Mouse (Mus musculus) layer of hippocampus, adult 18-20 months (tissue): ENCODE data around the gene Myo15. TPM values are rescaled to one million over a fixed set of nuclear protein-coding genes. Genes with fewer than 3 reads are reported as not detected.
"Not testable (repeated sequence)": the region's sequence is repeated elsewhere in the genome, so short reads cannot be mapped to it uniquely, and the experiment has no call there.

Experiments used
- DNase-seq, 2 experiments: peaks; one replicate each; pipeline ENCODE4 v3.0.0; 2022; ENCODE audit warnings: low spot score in 2 of 2
- long read RNA-seq: library from polyadenylated mRNA; stranded (forward); transcript quantifications from one replicate; pipeline ENCODE4 v2.0.0, GENCODE M21; 2021
- total RNA-seq, 2 experiments: library from RNA; stranded (reverse); gene quantifications; 2 replicates each; pipeline ENCODE4 v1.2.3; 2021

Myo15 gene
- under 1 TPM; 0.12 to 0.18 TPM for total RNA-seq
- long read RNA-seq = 0 reads

GRCm38 (mm10) chr11:60469039-60469438, at the start of gene Myo15:
Gene Myo15, plus strand, starts transcription at chr11:60469339.
- no peak for DNase-seq

- DNase-seq = no peak
Observed at GRCm38 (mm10) chr11:60422046-60422668, 47.0 kb upstream of the Myo15 start.

GRCm38 (mm10) chr11:60423006-60423405, 46.1 kb upstream of the Myo15 start:
- no peak for DNase-seq

- DNase-seq = no peak
Observed at GRCm38 (mm10) chr11:60426417-60426816, 42.7 kb upstream of the Myo15 start.

- no peak for DNase-seq
Observed at GRCm38 (mm10) chr11:60427628-60428027, 41.5 kb upstream of the Myo15 start.

- DNase-seq = no peak
Observed at GRCm38 (mm10) chr11:60433501-60433900, 35.6 kb upstream of the Myo15 start.

GRCm38 (mm10) chr11:60435133-60435532, 34.0 kb upstream of the Myo15 start:
- DNase-seq = no peak

GRCm38 (mm10) chr11:60436618-60437017, 32.5 kb upstream of the Myo15 start:
- DNase-seq = no peak

- not testable (repeated sequence) for DNase-seq
Observed at GRCm38 (mm10) chr11:60439621-60440020, 29.5 kb upstream of the Myo15 start.

- no peak for DNase-seq
Observed at GRCm38 (mm10) chr11:60440176-60440575, 29.0 kb upstream of the Myo15 start.

- DNase-seq = peak in 1 of 2 experiments; percentile 28
Observed at GRCm38 (mm10) chr11:60442896-60443295, 26.2 kb upstream of the Myo15 start.

- no peak for DNase-seq
Observed at GRCm38 (mm10) chr11:60444007-60444406, 25.1 kb upstream of the Myo15 start.

GRCm38 (mm10) chr11:60454080-60454744, 14.9 kb upstream of the Myo15 start, which contains the start of gene Drg2:
Gene Drg2, plus strand, starts transcription at chr11:60454591.
- DNase-seq = peak; percentile 83 to 90

- DNase-seq = no peak
Observed at GRCm38 (mm10) chr11:60454745-60455087, 14.4 kb upstream of the Myo15 start.

- DNase-seq = no peak
Observed at GRCm38 (mm10) chr11:60457973-60458372, 11.2 kb upstream of the Myo15 start.

GRCm38 (mm10) chr11:60465943-60466380, 3.2 kb upstream of the Myo15 start:
- DNase-seq = peak in 1 of 2 experiments; percentile 37

- DNase-seq = no peak
Observed at GRCm38 (mm10) chr11:60470743-60471142, 1.6 kb downstream of the Myo15 start.

- no peak for DNase-seq
Observed at GRCm38 (mm10) chr11:60474534-60474933, 5.4 kb downstream of the Myo15 start.

GRCm38 (mm10) chr11:60475668-60476362, 6.7 kb downstream of the Myo15 start:
- no peak for DNase-seq

- DNase-seq = no peak
Observed at GRCm38 (mm10) chr11:60478121-60478520, 9.0 kb downstream of the Myo15 start.

GRCm38 (mm10) chr11:60486267-60486666, 17.1 kb downstream of the Myo15 start:
- DNase-seq = no peak

- no peak for DNase-seq
Observed at GRCm38 (mm10) chr11:60492726-60493125, 23.6 kb downstream of the Myo15 start.
